Mouse (Mus musculus): ENCODE measurements around the gene Cox4i2. TPM values are rescaled to one million over a fixed set of nuclear protein-coding genes. Genes with fewer than 3 reads are reported as not detected.
A peak's percentile ranks its signal among the peaks of the same experiment; 100 is the strongest.

Gene Cox4i2
- polyA plus RNA-seq, 1 experiment from 2014 or later, result 4.5 TPM

- H3K36me3 ChIP-seq, result no peaks in the 10 kb centered on the region
- H3K4me3 ChIP-seq, result no peak overlapping the region
- no peak overlapping the region for H3K9ac ChIP-seq
- no peak overlapping the region for H3K27ac ChIP-seq (replicated peaks)
- WGBS, result 83% methylated on average over 5 of the region's 5 CpGs
- peaks cover 44% of the 10 kb centered on the region for H3K4me1 ChIP-seq (replicated peaks)
- no peaks in the 10 kb centered on the region for H3K9me3 ChIP-seq
- H3K27me3 ChIP-seq, result no peaks in the 10 kb centered on the region
- no peak for ATAC-seq (ENCODE audit: low read depth)
- no peak overlapping the region for H3K4me2 ChIP-seq
Observed at GRCm38 (mm10) chr2:152810158-152810941, 56.4 kb downstream of the Cox4i2 start.

- peaks cover 42% of the 10 kb centered on the region for H3K4me1 ChIP-seq (replicated peaks)
- no peak for ATAC-seq (ENCODE audit: low read depth)
- H3K4me3 ChIP-seq, result no peak overlapping the region
- WGBS, result 23% methylated on average over 3 of the region's 3 CpGs
- H3K9ac ChIP-seq, result no peak overlapping the region
- no peaks in the 10 kb centered on the region for H3K9me3 ChIP-seq
- H3K27me3 ChIP-seq, result no peaks in the 10 kb centered on the region
- H3K4me2 ChIP-seq, result no peak overlapping the region
- H3K27ac ChIP-seq (replicated peaks), result peak overlapping the region; percentile 29
- no peaks in the 10 kb centered on the region for H3K36me3 ChIP-seq
Observed at GRCm38 (mm10) chr2:152811336-152812165, 57.6 kb downstream of the Cox4i2 start.

- no peaks in the 10 kb centered on the region for H3K27me3 ChIP-seq
- no peaks in the 10 kb centered on the region for H3K36me3 ChIP-seq
- ATAC-seq (ENCODE audit: low read depth), result no peak
- no peak overlapping the region for H3K9ac ChIP-seq
- WGBS, result 96% methylated on average over 1 of the region's 1 CpGs
- H3K27ac ChIP-seq (replicated peaks), result no peak overlapping the region
- H3K9me3 ChIP-seq, result no peaks in the 10 kb centered on the region
- H3K4me3 ChIP-seq, result no peak overlapping the region
- H3K4me1 ChIP-seq (replicated peaks), result peaks cover 54% of the 10 kb centered on the region
- no peak overlapping the region for H3K4me2 ChIP-seq
Observed at GRCm38 (mm10) chr2:152813232-152813631, 59.3 kb downstream of the Cox4i2 start.

GRCm38 (mm10) chr2:152814213-152814874, 60.4 kb downstream of the Cox4i2 start:
- no peak overlapping the region for H3K4me2 ChIP-seq
- no peaks in the 10 kb centered on the region for H3K27me3 ChIP-seq
- 86% methylated on average over 6 of the region's 6 CpGs for WGBS
- no peak for ATAC-seq (ENCODE audit: low read depth)
- no peak overlapping the region; the same call in 1 of the 2 replicates for H3K27ac ChIP-seq (replicated peaks)
- no peaks in the 10 kb centered on the region for H3K9me3 ChIP-seq
- no peak overlapping the region for H3K4me3 ChIP-seq
- peaks cover 7% of the 10 kb centered on the region for H3K36me3 ChIP-seq
- H3K9ac ChIP-seq, result no peak overlapping the region
- H3K4me1 ChIP-seq (replicated peaks), result peaks cover 65% of the 10 kb centered on the region

Small RNA genes lying within 50 kb of the gene (microRNA-seq; reads per million reads assigned to microRNA genes)
- not detected for gene Gm23802

Other genes starting within 250 kb of the Cox4i2 start
- gene Defb26, start 242.5 kb upstream of the Cox4i2 start, polyA plus RNA-seq (2015; fragmentation: Nextera tagmentation; extraction: Ambion mirVana), result not detected in 2 replicates
- not detected in 2 replicates for gene Defb28, start 235.9 kb upstream of the Cox4i2 start, polyA plus RNA-seq (2015; fragmentation: Nextera tagmentation; extraction: Ambion mirVana)
- gene Defb29, start 214.1 kb upstream of the Cox4i2 start, polyA plus RNA-seq (2015; fragmentation: Nextera tagmentation; extraction: Ambion mirVana), result not detected in 2 replicates
- not detected in 2 replicates for gene Gm17416, start 184.8 kb upstream of the Cox4i2 start, polyA plus RNA-seq (2015; fragmentation: Nextera tagmentation; extraction: Ambion mirVana)
- gene Defb21, start 181.4 kb upstream of the Cox4i2 start, polyA plus RNA-seq (2015; fragmentation: Nextera tagmentation; extraction: Ambion mirVana), result not detected in 2 replicates
- gene Defb19, start 173.9 kb upstream of the Cox4i2 start, polyA plus RNA-seq (2015; fragmentation: Nextera tagmentation; extraction: Ambion mirVana), result not detected in 2 replicates
- gene Defb45, start 154.8 kb upstream of the Cox4i2 start, polyA plus RNA-seq (2015; fragmentation: Nextera tagmentation; extraction: Ambion mirVana), result not detected in 2 replicates
- gene Defb36, start 149.8 kb upstream of the Cox4i2 start, polyA plus RNA-seq (2015; fragmentation: Nextera tagmentation; extraction: Ambion mirVana), result not detected in 2 replicates
- gene Defb25, start 131.1 kb upstream of the Cox4i2 start, polyA plus RNA-seq (2015; fragmentation: Nextera tagmentation; extraction: Ambion mirVana), result not detected in 2 replicates
- 0.32 and 0.72 TPM in 2 replicates for gene Rem1, start 127.2 kb upstream of the Cox4i2 start, polyA plus RNA-seq (2015; fragmentation: Nextera tagmentation; extraction: Ambion mirVana)
- 149 and 155 TPM in 2 replicates for gene H13, start 84.7 kb upstream of the Cox4i2 start, polyA plus RNA-seq (2015; fragmentation: Nextera tagmentation; extraction: Ambion mirVana)
- gene Mcts2, start 67.1 kb upstream of the Cox4i2 start, polyA plus RNA-seq (2015; fragmentation: Nextera tagmentation; extraction: Ambion mirVana), result 45.5 TPM in 2 replicates
- 63.6 and 68.2 TPM in 2 replicates for gene Id1, start 17.9 kb upstream of the Cox4i2 start, polyA plus RNA-seq (2015; fragmentation: Nextera tagmentation; extraction: Ambion mirVana)
- gene Bcl2l1, start 77.6 kb downstream of the Cox4i2 start, polyA plus RNA-seq (2015; fragmentation: Nextera tagmentation; extraction: Ambion mirVana), result 151 and 153 TPM in 2 replicates
- 15.1 and 21.3 TPM in 2 replicates for gene Tpx2, start 93.8 kb downstream of the Cox4i2 start, polyA plus RNA-seq (2015; fragmentation: Nextera tagmentation; extraction: Ambion mirVana)
- gene Mylk2, start 157.2 kb downstream of the Cox4i2 start, polyA plus RNA-seq (2015; fragmentation: Nextera tagmentation; extraction: Ambion mirVana), result not detected in 2 replicates
- gene Foxs1, start 179.0 kb downstream of the Cox4i2 start, polyA plus RNA-seq (2015; fragmentation: Nextera tagmentation; extraction: Ambion mirVana), result 3.5 and 3.6 TPM in 2 replicates
- gene Dusp15, start 197.5 kb downstream of the Cox4i2 start, polyA plus RNA-seq (2015; fragmentation: Nextera tagmentation; extraction: Ambion mirVana), result 7.8 and 9.9 TPM in 2 replicates
- gene Ttll9, start 208.3 kb downstream of the Cox4i2 start, polyA plus RNA-seq (2015; fragmentation: Nextera tagmentation; extraction: Ambion mirVana), result 4.3 and 4.9 TPM in 2 replicates